Mouse (Mus musculus) stomach, postnatal 0 days (tissue): ENCODE results near the gene Thap4.

Source experiments
- CTCF ChIP-seq: IDR thresholded peaks from 2 replicates; pipeline ENCODE4 v1.5.1; 2016; ENCODE audit warnings: antibody characterized with exemption, low read depth, mild to moderate bottlenecking, moderate library complexity
- EP300 ChIP-seq: optimal IDR thresholded peaks from 2 replicates; pipeline ENCODE3; 2016; ENCODE audit warnings: antibody characterized with exemption

- TF ChIP-seq CTCF (peak; percentile 75), EP300 (no peak)
These were observed 68.3 kb downstream of the Thap4 start for GRCm38 (mm10) chr1:93686245-93686960.
